ENCODE assay signal across 8 mouse cellular contexts in genomic region chr8:122834971-122835370, GRCm38 (mm10). TPM values are rescaled to one million over a fixed set of nuclear protein-coding genes. Genes with fewer than 3 reads are reported as not detected.
DNase-seq lines count a peak whose midpoint lies in the region; ATAC-seq and TF ChIP-seq lines count a peak whose summit lies in the region.

No protein-coding gene starts in this region.

- intact Hi-C loops in gastrocnemius, postnatal 14 days (cut with DNase I; ENCODE audit: low total_unique reads) = loop anchor here (5.0 kb wide), 1 partner anchor 333 kb away; no protein-coding TSS in a partner anchor

- peak; percentile 91 for TF ChIP-seq CTCF in kidney, adult 2 months (conservative IDR thresholded peaks at IDR 0.05; ENCODE audit: insufficient read depth, insufficient read length, low read depth, low read length)

- no peak overlapping the region for H3K9ac ChIP-seq in limb, embryonic 13.5 days
- no peak overlapping the region for H3K9ac ChIP-seq in stomach, embryonic 16.5 days (ENCODE audit: low read length)

- TF ChIP-seq POLR2A in kidney, adult 2 months (IDR thresholded peaks at IDR 0.05; ENCODE audit: low read depth, low read length) = no peak

- H3K9me3 ChIP-seq in limb, embryonic 13.5 days = no peaks in the 10 kb centered on the region
- no peaks in the 10 kb centered on the region for H3K9me3 ChIP-seq in stomach, embryonic 16.5 days (replicated peaks; ENCODE audit: control insufficient read depth, low read length)

- no peak overlapping the region for H3K4me2 ChIP-seq in limb, embryonic 13.5 days (replicated peaks)
- H3K4me2 ChIP-seq in stomach, embryonic 16.5 days (ENCODE audit: low read depth, low read length) = no peak overlapping the region

- no peaks in the 10 kb centered on the region for H3K27me3 ChIP-seq in kidney, adult 2 months (replicated peaks; ENCODE audit: control insufficient read depth, insufficient read depth, low read length)
- no peaks in the 10 kb centered on the region for H3K27me3 ChIP-seq in limb, embryonic 13.5 days
- no peaks in the 10 kb centered on the region for H3K27me3 ChIP-seq in stomach, embryonic 16.5 days (ENCODE audit: control insufficient read depth, insufficient read depth, low read length)

- 23% methylated on average over 8 of the region's 8 CpGs for WGBS in kidney, adult 2 months
- WGBS in limb, embryonic 13.5 days = 30% methylated on average over 8 of the region's 8 CpGs
- 29% methylated on average over 8 of the region's 8 CpGs for WGBS in stomach, embryonic 16.5 days

- no peaks in the 10 kb centered on the region for H3K36me3 ChIP-seq in kidney, adult 2 months (ENCODE audit: control insufficient read depth, insufficient read depth, low read length)
- no peaks in the 10 kb centered on the region for H3K36me3 ChIP-seq in limb, embryonic 13.5 days
- H3K36me3 ChIP-seq in stomach, embryonic 16.5 days (ENCODE audit: control insufficient read depth, insufficient read depth, low read length) = no peaks in the 10 kb centered on the region

- no peak overlapping the region for H3K4me3 ChIP-seq in kidney, adult 2 months (ENCODE audit: insufficient read depth, low read depth, low read length)
- H3K4me3 ChIP-seq in limb, embryonic 13.5 days = no peak overlapping the region
- no peak overlapping the region for H3K4me3 ChIP-seq in stomach, embryonic 16.5 days (replicated peaks; ENCODE audit: low read length)

- ATAC-seq in common myeloid progenitor, adult 5-6 weeks (replicated peaks; ENCODE audit: low read depth, poor library complexity, severe bottlenecking) = peak; percentile 80
- peak; percentile 52; the same call in 1 of the 2 replicates for ATAC-seq in limb, embryonic 13.5 days (ENCODE audit: low FRiP score, low read depth)
- peak; percentile 35; the same call in 1 of the 2 replicates for ATAC-seq in stomach, embryonic 16.5 days (ENCODE audit: insufficient read depth, low FRiP score)

- H3K27ac ChIP-seq in kidney, adult 2 months (ENCODE audit: insufficient read depth, low read depth, low read length) = no peak overlapping the region
- no peak overlapping the region for H3K27ac ChIP-seq in limb, embryonic 13.5 days
- H3K27ac ChIP-seq in stomach, embryonic 16.5 days (ENCODE audit: low read length) = no peak overlapping the region

- no peaks in the 10 kb centered on the region for H3K4me1 ChIP-seq in kidney, adult 2 months (ENCODE audit: control insufficient read depth, insufficient read depth, low read length)
- no peaks in the 10 kb centered on the region for H3K4me1 ChIP-seq in limb, embryonic 13.5 days
- H3K4me1 ChIP-seq in stomach, embryonic 16.5 days (ENCODE audit: control insufficient read depth, insufficient read depth, low read length) = no peaks in the 10 kb centered on the region

- peak; percentile 45 for DNase-seq in ovary, adult 18-20 months (ENCODE audit: low spot score)
- DNase-seq in ovary, postnatal 10 days (ENCODE audit: low spot score) = no peak
- peak; percentile 71 for DNase-seq in gastrocnemius, postnatal 14 days
- DNase-seq in kidney, adult 2 months = peak; percentile 76
- DNase-seq in monocyte, adult 2 months (ENCODE audit: low read depth in 1 of 2, low spot score in 2 of 2) = peak; percentile 42 to 55

RNA-seq across cellular contexts. Expression of gene Cdh15, which starts 12.8 kb away (rescaled TPM):
- total RNA-seq in common myeloid progenitor, adult 5-6 weeks (2017) = not detected in 2 replicates
- total RNA-seq in gastrocnemius, postnatal 14 days (2021) = 10 to 100 TPM; 16.2 to 20.9 TPM
- 0.11 TPM in 1 of 2 replicates, not detected in the other for polyA plus RNA-seq in kidney, adult 2 months (2012; rRNA removed)
- 27.2 and 28.6 TPM in 2 replicates for polyA plus RNA-seq in limb, embryonic 13.5 days (2015; fragmentation: Nextera tagmentation; extraction: Ambion mirVana)
- 0.71 and 3.0 TPM in 2 replicates for polyA plus RNA-seq in stomach, embryonic 16.5 days (2015; fragmentation: Nextera tagmentation; extraction: Ambion mirVana)

RNA-seq across cellular contexts. Expression of gene Acsf3, which starts 59.7 kb away (rescaled TPM):
- total RNA-seq in common myeloid progenitor, adult 5-6 weeks (2017) = 7.3 and 7.9 TPM in 2 replicates
- 10 to 100 TPM; 13.4 to 16.2 TPM for total RNA-seq in gastrocnemius, postnatal 14 days (2021)
- polyA plus RNA-seq in kidney, adult 2 months (2012; rRNA removed) = 73.9 and 74.9 TPM in 2 replicates
- 18.2 and 19.8 TPM in 2 replicates for polyA plus RNA-seq in limb, embryonic 13.5 days (2015; fragmentation: Nextera tagmentation; extraction: Ambion mirVana)
- polyA plus RNA-seq in stomach, embryonic 16.5 days (2015; fragmentation: Nextera tagmentation; extraction: Ambion mirVana) = 20.1 and 20.9 TPM in 2 replicates
